Mouse (Mus musculus) kidney, postnatal 0 days (tissue): ENCODE results near the gene Hfe2. TPM values are rescaled to one million over a fixed set of nuclear protein-coding genes. Genes with fewer than 3 reads are reported as not detected.
A peak's percentile ranks its signal among the peaks of the same experiment; 100 is the strongest.

Experiments
- ATAC-seq: fragments of 200-750 bp; cut with Nextera tagmentation; replicated peaks from 2 replicates; pipeline ENCODE4 v1.8.0; 2017; ENCODE audit warnings: low read depth, moderate number of reproducible peaks, moderate TSS enrichment, moderate library complexity; ENCODE audit not compliant: low FRiP score
- DNase-seq: peaks from one replicate; pipeline ENCODE4 v3.0.0-alpha.2; 2016; ENCODE audit warnings: low spot score
- H3K27ac ChIP-seq: fragments of 300-500 bp; sonication (generic); 2 replicates; pipeline ENCODE4 v1.5.1; 2014; ENCODE audit warnings: mild to moderate bottlenecking
- H3K27me3 ChIP-seq: fragments of 300-500 bp; sonication (generic); 2 replicates; pipeline ENCODE4 v1.6.1; 2014; ENCODE audit warnings: low read length, mixed read lengths; ENCODE audit not compliant: insufficient read depth
- H3K36me3 ChIP-seq: fragments of 300-500 bp; sonication (generic); 2 replicates; pipeline ENCODE4 v1.6.1; 2014; ENCODE audit warnings: low read length, mixed read lengths; ENCODE audit not compliant: insufficient read depth
- H3K4me1 ChIP-seq: fragments of 300-500 bp; sonication (generic); replicated peaks from 2 replicates; pipeline ENCODE4 v1.6.1; 2014; ENCODE audit warnings: antibody characterized with exemption, low read length, mixed read lengths; ENCODE audit not compliant: insufficient read depth
- H3K4me2 ChIP-seq: fragments of 300-500 bp; sonication (generic); 2 replicates; pipeline ENCODE4 v1.6.1; 2014; ENCODE audit warnings: mild to moderate bottlenecking, low read length, moderate library complexity, mixed read lengths
- H3K4me3 ChIP-seq: fragments of 300-500 bp; sonication (generic); replicated peaks from 2 replicates; pipeline ENCODE4 v1.5.1; 2014; ENCODE audit warnings: low read depth, low read length
- H3K9ac ChIP-seq: fragments of 300-500 bp; sonication (generic); 2 replicates; pipeline ENCODE4 v1.6.1; 2014; ENCODE audit warnings: low read depth, low read length
- H3K9me3 ChIP-seq: fragments of 300-500 bp; sonication (generic); replicated peaks from 2 replicates; pipeline ENCODE4 v1.6.1; 2016; ENCODE audit warnings: low read length, inconsistent platforms, mixed read lengths
- CTCF ChIP-seq: IDR thresholded peaks from 2 replicates; pipeline ENCODE4 v1.5.1; 2016; ENCODE audit warnings: antibody characterized with exemption, low read depth, mild to moderate bottlenecking, moderate library complexity
- WGBS: fragments of 180-500 bp; shearing (Covaris S2); extraction: QIAGEN DNeasy Blood & Tissue Kit; methylation state at CpG from one replicate; pipeline ENCODE4 v1.1.7; 2014; 5-methylcytosine and 5-hydroxymethylcytosine counted together
- polyA plus RNA-seq: library from polyadenylated mRNA; unstranded; fragments of >200 nt; fragmentation: Nextera tagmentation; extraction: Ambion mirVana; gene quantifications from 2 replicates; pipeline ENCODE4 v1.2.1, GENCODE M21; 2015

Gene Hfe2
- polyA plus RNA-seq, 1 experiment from 2014 or later, result 0.07 TPM

GRCm38 (mm10) chr3:96559398-96559910 is 34.5 kb downstream of the Hfe2 start:
- H3K27me3 ChIP-seq, result no peaks in the 10 kb centered on the region
- WGBS, result 35% methylated on average over 12 of the region's 12 CpGs
- ATAC-seq (no peak), DNase-seq (no peak)
- H3K27ac ChIP-seq, result peak overlapping the region; percentile 56; the same call in 1 of the 2 replicates
- H3K4me1 ChIP-seq, result peaks cover 19% of the 10 kb centered on the region
- H3K36me3 ChIP-seq, result peaks cover 21% of the 10 kb centered on the region
- no peaks in the 10 kb centered on the region for H3K9me3 ChIP-seq
- peak overlapping the region; percentile 76 for H3K4me3 ChIP-seq
- TF ChIP-seq CTCF, result no peak
- H3K4me2 ChIP-seq, result peak overlapping the region; percentile 80
- peak overlapping the region; percentile 96 for H3K9ac ChIP-seq

- peaks cover 20% of the 10 kb centered on the region for H3K4me1 ChIP-seq
- no peak for ATAC-seq
- no peak for DNase-seq
- 42% methylated on average over 23 of the region's 23 CpGs for WGBS
- peak overlapping the region; percentile 80 for H3K4me2 ChIP-seq
- no peak for TF ChIP-seq CTCF
- peak overlapping the region; percentile 56; the same call in 1 of the 2 replicates for H3K27ac ChIP-seq
- peaks cover 21% of the 10 kb centered on the region for H3K36me3 ChIP-seq
- no peaks in the 10 kb centered on the region for H3K27me3 ChIP-seq
- peak overlapping the region; percentile 76 for H3K4me3 ChIP-seq
- H3K9ac ChIP-seq, result peak overlapping the region; percentile 96
- H3K9me3 ChIP-seq, result no peaks in the 10 kb centered on the region
Observed at GRCm38 (mm10) chr3:96559911-96560850, 35.2 kb downstream of the Hfe2 start.

GRCm38 (mm10) chr3:96560881-96561668 is 36.1 kb downstream of the Hfe2 start:
- peak overlapping the region; percentile 77 for H3K27ac ChIP-seq
- no peak for TF ChIP-seq CTCF
- no peaks in the 10 kb centered on the region for H3K27me3 ChIP-seq
- no peaks in the 10 kb centered on the region for H3K9me3 ChIP-seq
- peak overlapping the region; percentile 80 for H3K4me2 ChIP-seq
- peaks cover 16% of the 10 kb centered on the region for H3K4me1 ChIP-seq
- DNase-seq, result no peak
- H3K4me3 ChIP-seq, result peak overlapping the region; percentile 76
- 60% methylated on average over 9 of the region's 9 CpGs for WGBS
- no peak for ATAC-seq
- peaks cover 21% of the 10 kb centered on the region for H3K36me3 ChIP-seq
- peak overlapping the region; percentile 96 for H3K9ac ChIP-seq

GRCm38 (mm10) chr3:96561946-96562681 is 37.1 kb downstream of the Hfe2 start:
- Histone ChIP-seq H3K4me1 (peaks cover 16% of the 10 kb centered on the region), H3K27me3 (no peaks in the 10 kb centered on the region), H3K9me3 (no peaks in the 10 kb centered on the region), H3K9ac (peak overlapping the region; percentile 96), H3K4me2 (peak overlapping the region; percentile 80), H3K36me3 (peaks cover 21% of the 10 kb centered on the region), H3K4me3 (peak overlapping the region; percentile 76; the same call in 1 of the 2 replicates), H3K27ac (peak overlapping the region; percentile 77)
- DNase-seq (peak; percentile 78), ATAC-seq (no peak)
- 28% methylated on average over 10 of the region's 10 CpGs for WGBS
- TF ChIP-seq CTCF, result no peak

GRCm38 (mm10) chr3:96563267-96563666 is 38.3 kb downstream of the Hfe2 start:
- H3K27ac ChIP-seq, result peak overlapping the region; percentile 86; the same call in 1 of the 2 replicates
- H3K4me3 ChIP-seq, result no peak overlapping the region
- peaks cover 21% of the 10 kb centered on the region for H3K36me3 ChIP-seq
- ATAC-seq (no peak), DNase-seq (no peak)
- no peaks in the 10 kb centered on the region for H3K27me3 ChIP-seq
- H3K9ac ChIP-seq, result no peak overlapping the region
- TF ChIP-seq CTCF, result no peak
- no peaks in the 10 kb centered on the region for H3K9me3 ChIP-seq
- whole genome bisulfite sequencing, result 92% methylated on average over 8 of the region's 8 CpGs
- H3K4me1 ChIP-seq, result peaks cover 16% of the 10 kb centered on the region
- H3K4me2 ChIP-seq, result no peak overlapping the region
